Mouse (Mus musculus): Measurements from ENCODE around the gene Tmem246. TPM values are rescaled to one million over a fixed set of nuclear protein-coding genes. Genes with fewer than 3 reads are reported as not detected.

Tmem246 gene
- polyA plus RNA-seq, 1 experiment from 2014 or later = 9.9 TPM

GRCm38 (mm10) chr4:49616924-49617323 lies 19.2 kb upstream of the Tmem246 start:
- Histone ChIP-seq H3K9me3 (replicated peaks) (no peaks in the 10 kb centered on the region), H3K4me1 (replicated peaks) (no peaks in the 10 kb centered on the region), H3K4me2 (no peak overlapping the region), H3K9ac (no peak overlapping the region), H3K36me3 (no peaks in the 10 kb centered on the region), H3K4me3 (replicated peaks) (no peak overlapping the region), H3K27ac (no peak overlapping the region), H3K27me3 (no peaks in the 10 kb centered on the region)
- no peak for ATAC-seq (ENCODE audit: low read depth)
- no peak for DNase-seq
- WGBS (ENCODE audit: insufficient replicate concordance) = 62% methylated on average over 10 of the region's 10 CpGs

GRCm38 (mm10) chr4:49605459-49605858 lies 7.8 kb upstream of the Tmem246 start:
- H3K27me3 ChIP-seq = peaks cover 4% of the 10 kb centered on the region; the same call in 1 of the 2 replicates
- peak; percentile 48; the same call in 1 of the 2 replicates for ATAC-seq (ENCODE audit: low read depth)
- H3K9me3 ChIP-seq (replicated peaks) = no peaks in the 10 kb centered on the region
- no peak for DNase-seq
- H3K4me3 ChIP-seq (replicated peaks) = no peak overlapping the region
- H3K9ac ChIP-seq = no peak overlapping the region
- no peaks in the 10 kb centered on the region for H3K36me3 ChIP-seq
- H3K4me1 ChIP-seq (replicated peaks) = peaks cover 17% of the 10 kb centered on the region
- H3K4me2 ChIP-seq = no peak overlapping the region
- 47% methylated on average over 1 of the region's 1 CpGs for WGBS (ENCODE audit: insufficient replicate concordance)
- H3K27ac ChIP-seq = no peak overlapping the region

GRCm38 (mm10) chr4:49604616-49605015 lies 6.9 kb upstream of the Tmem246 start:
- WGBS (ENCODE audit: insufficient replicate concordance) = 34% methylated on average over 5 of the region's 5 CpGs
- ATAC-seq (ENCODE audit: low read depth) = peak; percentile 51; the same call in 1 of the 2 replicates

GRCm38 (mm10) chr4:49604016-49604546 lies 6.4 kb upstream of the Tmem246 start:
- DNase-seq (no peak), ATAC-seq (ENCODE audit: low read depth) (0 out of 2 replicates have a peak, but pooled peaks have one; percentile 15)
- 31% methylated on average over 1 of the region's 1 CpGs for WGBS (ENCODE audit: insufficient replicate concordance)
- Histone ChIP-seq H3K27ac (no peak overlapping the region), H3K4me2 (no peak overlapping the region), H3K27me3 (peaks cover 10% of the 10 kb centered on the region; the same call in 1 of the 2 replicates), H3K9me3 (replicated peaks) (no peaks in the 10 kb centered on the region), H3K9ac (no peak overlapping the region), H3K4me3 (replicated peaks) (no peak overlapping the region), H3K36me3 (no peaks in the 10 kb centered on the region), H3K4me1 (replicated peaks) (peaks cover 18% of the 10 kb centered on the region)

More at GRCm38 (mm10) chr4:49604616-49605015, 6.9 kb upstream of the Tmem246 start:
- Histone ChIP-seq H3K9me3 (replicated peaks) (no peaks in the 10 kb centered on the region), H3K9ac (no peak overlapping the region), H3K4me1 (replicated peaks) (peaks cover 18% of the 10 kb centered on the region), H3K4me2 (no peak overlapping the region), H3K36me3 (no peaks in the 10 kb centered on the region), H3K4me3 (replicated peaks) (no peak overlapping the region), H3K27ac (no peak overlapping the region), H3K27me3 (peaks cover 10% of the 10 kb centered on the region; the same call in 1 of the 2 replicates)
- no peak for DNase-seq

- Histone ChIP-seq H3K27me3 (peaks cover 10% of the 10 kb centered on the region; the same call in 1 of the 2 replicates), H3K36me3 (no peaks in the 10 kb centered on the region)
Measured at GRCm38 (mm10) chr4:49603161-49603560, 5.5 kb upstream of the Tmem246 start.

GRCm38 (mm10) chr4:49596846-49597182 lies 862 bp downstream of the Tmem246 start:
- peak overlapping the region; percentile 79 for H3K4me3 ChIP-seq (replicated peaks)
- WGBS (ENCODE audit: insufficient replicate concordance) = 1% methylated on average over 20 of the region's 20 CpGs
- peaks cover 6% of the 10 kb centered on the region; the same call in 1 of the 2 replicates for H3K27me3 ChIP-seq
- H3K4me1 ChIP-seq (replicated peaks) = peaks cover 29% of the 10 kb centered on the region
- ATAC-seq (ENCODE audit: low read depth) = no peak; the same call in 1 of the 2 replicates
- no peaks in the 10 kb centered on the region for H3K9me3 ChIP-seq (replicated peaks)
- no peaks in the 10 kb centered on the region for H3K36me3 ChIP-seq
- DNase-seq = no peak
- H3K4me2 ChIP-seq = peak overlapping the region; percentile 84
- peak overlapping the region; percentile 79 for H3K9ac ChIP-seq
- peak overlapping the region; percentile 48 for H3K27ac ChIP-seq

More at GRCm38 (mm10) chr4:49603161-49603560, 5.5 kb upstream of the Tmem246 start:
- Histone ChIP-seq H3K4me2 (no peak overlapping the region), H3K9ac (no peak overlapping the region), H3K4me1 (replicated peaks) (peaks cover 22% of the 10 kb centered on the region), H3K4me3 (replicated peaks) (no peak overlapping the region), H3K27ac (no peak overlapping the region), H3K9me3 (replicated peaks) (no peaks in the 10 kb centered on the region)
- DNase-seq (no peak), ATAC-seq (ENCODE audit: low read depth) (no peak)
- 75% methylated on average over 2 of the region's 2 CpGs for WGBS (ENCODE audit: insufficient replicate concordance)

- Histone ChIP-seq H3K27me3 (no peaks in the 10 kb centered on the region), H3K36me3 (peaks cover 11% of the 10 kb centered on the region), H3K4me1 (replicated peaks) (peaks cover 25% of the 10 kb centered on the region), H3K4me2 (no peak overlapping the region), H3K9me3 (replicated peaks) (no peaks in the 10 kb centered on the region), H3K9ac (no peak overlapping the region), H3K4me3 (replicated peaks) (no peak overlapping the region), H3K27ac (no peak overlapping the region)
- 59% methylated on average over 2 of the region's 2 CpGs for WGBS (ENCODE audit: insufficient replicate concordance)
- peak; percentile 46; the same call in 1 of the 2 replicates for ATAC-seq (ENCODE audit: low read depth)
- no peak for DNase-seq
Measured at GRCm38 (mm10) chr4:49590152-49590551, 7.5 kb downstream of the Tmem246 start.

- Histone ChIP-seq H3K27ac (no peak overlapping the region), H3K27me3 (no peaks in the 10 kb centered on the region), H3K4me1 (replicated peaks) (peaks cover 33% of the 10 kb centered on the region), H3K9me3 (replicated peaks) (no peaks in the 10 kb centered on the region), H3K9ac (no peak overlapping the region), H3K4me3 (replicated peaks) (no peak overlapping the region), H3K4me2 (no peak overlapping the region), H3K36me3 (peaks cover 11% of the 10 kb centered on the region)
- whole genome bisulfite sequencing (ENCODE audit: insufficient replicate concordance) = 75% methylated on average over 10 of the region's 10 CpGs
- DNase-seq (no peak), ATAC-seq (ENCODE audit: low read depth) (no peak)
Measured at GRCm38 (mm10) chr4:49586811-49587210, 10.9 kb downstream of the Tmem246 start.

GRCm38 (mm10) chr4:49585524-49586101 lies 12.1 kb downstream of the Tmem246 start:
- Histone ChIP-seq H3K4me3 (replicated peaks) (no peak overlapping the region), H3K4me1 (replicated peaks) (peaks cover 45% of the 10 kb centered on the region), H3K36me3 (peaks cover 11% of the 10 kb centered on the region), H3K4me2 (no peak overlapping the region), H3K9me3 (replicated peaks) (no peaks in the 10 kb centered on the region), H3K27ac (no peak overlapping the region), H3K9ac (no peak overlapping the region), H3K27me3 (no peaks in the 10 kb centered on the region)
- WGBS (ENCODE audit: insufficient replicate concordance) = 76% methylated on average over 7 of the region's 7 CpGs
- DNase-seq = no peak
- no peak for ATAC-seq (ENCODE audit: low read depth)

GRCm38 (mm10) chr4:49583965-49584831 lies 13.5 kb downstream of the Tmem246 start:
- ATAC-seq (ENCODE audit: low read depth) = no peak
- H3K9ac ChIP-seq = no peak overlapping the region
- no peaks in the 10 kb centered on the region for H3K9me3 ChIP-seq (replicated peaks)
- H3K27ac ChIP-seq = no peak overlapping the region
- no peak overlapping the region for H3K4me3 ChIP-seq (replicated peaks)
- peaks cover 11% of the 10 kb centered on the region for H3K36me3 ChIP-seq
- 73% methylated on average over 14 of the region's 14 CpGs for WGBS (ENCODE audit: insufficient replicate concordance)
- no peak for DNase-seq
- H3K27me3 ChIP-seq = no peaks in the 10 kb centered on the region
- peaks cover 42% of the 10 kb centered on the region for H3K4me1 ChIP-seq (replicated peaks)
- H3K4me2 ChIP-seq = no peak overlapping the region

GRCm38 (mm10) chr4:49581256-49581655 lies 16.4 kb downstream of the Tmem246 start:
- ATAC-seq (ENCODE audit: low read depth) = peak; percentile 97
- H3K27ac ChIP-seq = peak overlapping the region; percentile 83
- peaks cover 3% of the 10 kb centered on the region for H3K36me3 ChIP-seq
- H3K4me3 ChIP-seq (replicated peaks) = no peak overlapping the region
- 11% methylated on average over 4 of the region's 4 CpGs for WGBS (ENCODE audit: insufficient replicate concordance)
- H3K27me3 ChIP-seq = no peaks in the 10 kb centered on the region
- H3K4me1 ChIP-seq (replicated peaks) = peaks cover 45% of the 10 kb centered on the region
- H3K9ac ChIP-seq = 0 out of 2 replicates have a peak overlapping the region, but pooled peaks have one; percentile 34
- DNase-seq = peak; percentile 29
- peak overlapping the region; percentile 37 for H3K4me2 ChIP-seq
- H3K9me3 ChIP-seq (replicated peaks) = no peaks in the 10 kb centered on the region

Measured in liver, embryonic 13.5 days (tissue).